Mouse (Mus musculus) stomach, adult 2 months (tissue): ENCODE results near the gene Igfbpl1. TPM values are rescaled to one million over a fixed set of nuclear protein-coding genes. Genes with fewer than 3 reads are reported as not detected.

Experiments used
- polyA plus RNA-seq: library from polyadenylated mRNA; depleted of rRNA; stranded (reverse); fragments of >200 nt; gene quantifications from 2 replicates; pipeline ENCODE4 v1.2.3, GENCODE M21; 2012; rRNA removed

The Igfbpl1 gene
- 0.06 TPM in 2 replicates for polyA plus RNA-seq

DNA sequence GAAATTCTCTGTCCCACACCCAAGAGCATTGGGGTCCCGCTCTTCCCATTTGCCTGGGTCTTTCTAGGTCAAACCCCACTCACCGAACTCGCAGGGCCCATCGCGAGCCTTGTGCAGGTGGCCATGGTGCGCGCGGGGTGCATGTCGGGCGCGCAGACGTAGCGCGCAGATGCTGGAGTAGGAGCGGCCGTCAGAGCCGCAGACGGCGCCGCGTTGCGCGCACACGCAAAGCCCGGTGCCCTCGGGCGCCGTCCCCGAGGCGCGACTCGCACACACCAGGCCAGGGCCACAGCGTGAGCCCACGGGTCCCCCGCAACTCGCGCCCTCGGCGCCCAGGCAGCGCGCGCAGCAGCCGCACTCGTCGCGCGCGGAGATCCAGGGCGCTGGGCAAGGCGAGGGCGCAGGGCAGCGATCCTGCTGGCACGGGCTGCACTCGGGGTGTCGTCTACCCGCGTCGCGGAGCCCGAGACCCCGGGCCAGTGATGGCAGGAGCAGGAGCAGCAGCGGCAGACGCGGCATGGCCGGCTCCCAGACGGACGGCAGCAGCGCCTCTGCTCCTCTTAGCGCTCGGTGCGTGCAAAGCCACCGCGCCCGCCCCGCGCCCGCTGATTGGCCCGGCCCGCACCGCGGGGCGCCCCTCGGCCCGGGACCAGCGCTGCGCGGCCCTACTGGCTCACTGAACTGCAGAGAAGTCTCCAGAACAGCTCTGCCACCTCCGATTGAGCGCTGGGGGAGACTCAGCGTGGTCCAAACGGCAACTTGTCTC is at the start of gene Igfbpl1:
Gene Igfbpl1, minus strand, starts transcription at position 649 of the 766 bp plus-strand sequence.

DNA sequence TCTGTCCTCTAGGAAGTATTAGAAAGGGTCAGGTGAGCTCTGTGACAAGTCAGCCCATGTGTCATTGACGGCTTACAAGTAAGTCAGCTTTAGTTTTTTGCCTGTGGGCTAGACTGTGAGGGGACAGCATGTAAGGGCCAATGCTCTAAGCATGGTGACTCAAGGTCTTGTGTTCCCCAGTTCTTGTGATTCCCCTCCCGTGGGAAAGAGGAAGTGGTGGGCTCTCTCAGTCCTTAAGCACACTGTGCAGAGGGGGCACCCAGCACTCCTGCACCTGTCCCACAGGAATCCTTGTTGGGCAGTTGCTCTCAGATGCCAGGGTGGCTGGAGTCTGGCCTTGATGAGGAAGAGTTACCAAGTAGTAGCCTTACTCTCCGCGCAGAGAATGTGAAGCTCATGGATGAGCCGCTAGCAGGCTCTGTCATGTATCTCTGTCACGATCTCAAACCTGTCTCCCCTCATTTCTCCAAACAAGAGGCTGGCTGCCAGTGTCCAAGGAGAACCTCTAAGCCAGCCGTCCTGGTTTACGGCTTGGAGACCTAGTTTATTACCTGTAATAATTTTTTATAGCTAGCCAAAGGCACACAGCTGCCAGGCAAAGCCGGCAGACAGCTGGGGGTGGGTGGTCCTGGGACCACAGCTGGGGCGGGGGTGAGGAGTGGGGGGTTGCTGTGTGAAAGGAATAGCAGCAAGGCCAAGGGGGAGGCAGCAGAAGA is 21.5 kb upstream of the Igfbpl1 start, which contains the start of gene Stra6l:
Gene Stra6l, plus strand, starts transcription at position 556 of the 716 bp plus-strand sequence.

DNA sequence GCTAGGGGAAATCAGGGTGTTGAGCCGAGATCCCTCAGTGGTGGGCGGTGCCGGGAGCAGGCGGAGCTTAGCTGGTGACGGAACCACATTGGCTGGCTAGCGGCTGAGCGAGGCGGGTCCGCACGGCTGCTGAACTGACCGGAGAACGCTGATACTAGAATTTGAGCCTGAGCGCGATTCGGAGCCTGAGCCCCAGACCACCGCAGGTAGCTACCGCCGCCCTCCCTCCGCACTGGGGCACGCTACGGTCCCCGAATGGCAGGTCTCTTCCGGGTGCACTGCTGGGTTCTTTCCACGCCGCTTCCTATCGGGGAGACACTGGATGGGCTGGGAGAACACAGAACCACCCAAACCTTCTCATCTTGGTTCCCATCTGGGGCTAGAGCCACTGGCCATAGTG is 27.8 kb downstream of the Igfbpl1 start, which contains the start of gene Aldh1b1:
Gene Aldh1b1, plus strand, starts transcription at position 59 of the 400 bp plus-strand sequence.

Other genes with a start within 250 kb of the Igfbpl1 start
- 1.2 and 2.4 TPM in 2 replicates for gene Aldh1b1, start 27.9 kb downstream of the Igfbpl1 start, polyA plus RNA-seq
- 0.18 and 0.22 TPM in 2 replicates for gene Stra6l, start 21.7 kb upstream of the Igfbpl1 start, polyA plus RNA-seq
- 0.03 and 0.05 TPM in 2 replicates for gene Ccdc180, start 63.4 kb upstream of the Igfbpl1 start, polyA plus RNA-seq
- gene Tdrd7, start 138.4 kb upstream of the Igfbpl1 start, polyA plus RNA-seq, result 4.6 and 5.6 TPM in 2 replicates
- gene Tmod1, start 212.0 kb upstream of the Igfbpl1 start, polyA plus RNA-seq, result 0.65 and 1.2 TPM in 2 replicates